13 mouse cellular contexts compared by ENCODE assay signal in genomic region chr1:90006666-90007065, GRCm38 (mm10). TPM values are rescaled to one million over a fixed set of nuclear protein-coding genes. Genes with fewer than 3 reads are reported as not detected.
DNase-seq lines count a peak whose midpoint lies in the region; ATAC-seq and TF ChIP-seq lines count a peak whose summit lies in the region.
"Had no signal": no experiment of that assay in that cellular context is flagged by ENCODE, and none has a peak within 500 bp of the region (broad histone marks: within the 10 kb centered on the region; RNA-seq: fewer than 3 reads in every experiment).

No protein-coding gene starts in this region.

- no peak for TF ChIP-seq CTCF in layer of hippocampus, adult 2 months (conservative IDR thresholded peaks at IDR 0.05)

- intact Hi-C loops in left cerebral cortex, postnatal 14 days (cut with DNase I) = no loop called here

- H3K27ac ChIP-seq in layer of hippocampus, adult 2 months = peak overlapping the region; percentile 67
- H3K27ac ChIP-seq: heart, embryonic 10.5 days had no signal

- peak; percentile 12 for DNase-seq in cerebellum, adult 11 months
- no peak for DNase-seq in cerebellum, postnatal 4 days (ENCODE audit: low spot score in 2 of 2)
- peak; percentile 28 to 33 for DNase-seq in left cerebral cortex, postnatal 14 days (ENCODE audit: low spot score in 2 of 2)
- no peak for DNase-seq in left cerebral cortex, adult 11 months (ENCODE audit: low spot score)
- peak; percentile 38 to 43 for DNase-seq in layer of hippocampus, adult 2 months (ENCODE audit: low spot score in 2 of 2)
- DNase-seq in right cerebral cortex, postnatal 10 days (ENCODE audit: low spot score in 2 of 2) = peak; percentile 47 to 61
- DNase-seq: embryo, embryonic 11 days; kidney, postnatal 14 days; lung, postnatal 36 days had no signal

- no peak for ATAC-seq in erythroid progenitor cell, adult 5-6 weeks (replicated peaks; ENCODE audit: low FRiP score, poor library complexity, severe bottlenecking)
- ATAC-seq in inflammation-experienced regulatory T-cells, adult 6 months = no peak

- H3K4me3 ChIP-seq in layer of hippocampus, adult 2 months = peak overlapping the region; percentile 42
- H3K4me3 ChIP-seq: heart, embryonic 10.5 days had no signal

RNA-seq across cellular contexts. Expression of gene Asb18, which starts 7.8 kb away (rescaled TPM):
- 1 to 10 TPM; 1.5 to 2.1 TPM for total RNA-seq in left cerebral cortex, postnatal 14 days (2021)
- 1 to 10 TPM; 2.5 to 3.2 TPM for total RNA-seq in layer of hippocampus, adult 2 months (2021)
- not detected in 2 replicates for total RNA-seq in erythroid progenitor cell, adult 5-6 weeks (2015; ENCODE audit: low replicate concordance)
- total RNA-seq in erythroid progenitor cell, adult 5-6 weeks (2017; ENCODE audit: low replicate concordance) = not detected in 2 replicates
- polyA plus RNA-seq in inflammation-experienced regulatory T-cells, adult 6 months (2017; shearing (Covaris generic)) = not detected
- polyA plus RNA-seq: liver, embryonic 11.5 days had no signal

Comparison
In these comparisons a context has a peak if more than half of its experiments do, and no peak if none do; other contexts are left out.
1. DNase-seq: peak in cerebellum, adult 11 months (single experiment), left cerebral cortex, postnatal 14 days (2 of 2), layer of hippocampus, adult 2 months (2 of 2) and right cerebral cortex, postnatal 10 days (2 of 2); none in cerebellum, postnatal 4 days (0 of 2) and left cerebral cortex, adult 11 months (single experiment).